Comparison of ENCODE assay signal across 9 mouse cellular contexts in genomic region chr7:57386517-57387340, GRCm38 (mm10). TPM values are rescaled to one million over a fixed set of nuclear protein-coding genes. Genes with fewer than 3 reads are reported as not detected.
A peak's percentile ranks its signal among the peaks of the same experiment; 100 is the strongest.
DNase-seq lines count a peak whose midpoint lies in the region; ATAC-seq and TF ChIP-seq lines count a peak whose summit lies in the region.
"Had no signal": no experiment of that assay in that cellular context is flagged by ENCODE, and none has a peak within 500 bp of the region (broad histone marks: within the 10 kb centered on the region; RNA-seq: fewer than 3 reads in every experiment).

Gene Gabrg3, minus strand, starts transcription at chr7:57387188.

- peak within 1 kb of the TSS; percentile 91 for H3K4me2 ChIP-seq in forebrain, embryonic 16.5 days (ENCODE audit: low read length)
- peak within 1 kb of the TSS; percentile 83 for H3K4me2 ChIP-seq in midbrain, embryonic 13.5 days (replicated peaks)

- no peak within 1 kb of the TSS for H3K27ac ChIP-seq in heart, embryonic 10.5 days
- H3K27ac ChIP-seq in forebrain, embryonic 16.5 days (ENCODE audit: low read length): no peak within 1 kb of the TSS; the same call in 1 of the 2 replicates
- H3K27ac ChIP-seq in layer of hippocampus, adult 2 months: peak within 1 kb of the TSS; percentile 87
- H3K27ac ChIP-seq in midbrain, embryonic 13.5 days: peak within 1 kb of the TSS; percentile 19; the same call in 1 of the 2 replicates

- peaks cover 6% of the 10 kb centered on the region for H3K4me1 ChIP-seq in heart, embryonic 10.5 days
- H3K4me1 ChIP-seq in forebrain, embryonic 16.5 days (replicated peaks; ENCODE audit: control insufficient read depth, insufficient read depth, low read length): peaks cover 3% of the 10 kb centered on the region
- peaks cover 20% of the 10 kb centered on the region for H3K4me1 ChIP-seq in midbrain, embryonic 13.5 days (replicated peaks)

- peak within 1 kb of the TSS; percentile 84 for H3K9ac ChIP-seq in forebrain, embryonic 16.5 days (replicated peaks; ENCODE audit: low read depth, low read length)
- peak within 1 kb of the TSS; percentile 69 for H3K9ac ChIP-seq in midbrain, embryonic 13.5 days (replicated peaks)

- peak; percentile 74 for DNase-seq in heart, embryonic 10.5 days (ENCODE audit: low spot score)
- DNase-seq in heart, adult 11 months: no peak
- DNase-seq in adrenal gland, adult 8-10 months: peak; percentile 8
- DNase-seq in layer of hippocampus, adult 2 months (ENCODE audit: low spot score in 2 of 2): peak in 1 of 2 experiments; percentile 59
- DNase-seq in natural killer cell, adult 2 months (ENCODE audit: low spot score in 2 of 2): no peak
- no peak for DNase-seq in spleen, adult 12 weeks (ENCODE audit: low spot score)

- H3K27me3 ChIP-seq in heart, embryonic 10.5 days (ENCODE audit: insufficient read depth, poor library complexity, severe bottlenecking): peaks cover 57% of the 10 kb centered on the region
- peaks cover 5% of the 10 kb centered on the region; the same call in 1 of the 2 replicates for H3K27me3 ChIP-seq in forebrain, embryonic 16.5 days (replicated peaks; ENCODE audit: control insufficient read depth, insufficient read depth, low read length)
- H3K27me3 ChIP-seq in midbrain, embryonic 13.5 days: peaks cover 30% of the 10 kb centered on the region

- peak within 1 kb of the TSS; percentile 70 for H3K4me3 ChIP-seq in heart, embryonic 10.5 days
- peak within 1 kb of the TSS; percentile 74 for H3K4me3 ChIP-seq in forebrain, embryonic 16.5 days (replicated peaks; ENCODE audit: low read length)
- H3K4me3 ChIP-seq in layer of hippocampus, adult 2 months: peak within 1 kb of the TSS; percentile 65
- H3K4me3 ChIP-seq in midbrain, embryonic 13.5 days (replicated peaks): peak within 1 kb of the TSS; percentile 68

- WGBS in heart, embryonic 10.5 days: under 1% methylated on average over 68 of the region's 71 CpGs
- WGBS in forebrain, embryonic 16.5 days: 1% methylated on average over 65 of the region's 71 CpGs
- under 1% methylated on average over 61 of the region's 71 CpGs for WGBS in midbrain, embryonic 13.5 days

- no peaks in the 10 kb centered on the region for H3K9me3 ChIP-seq in heart, embryonic 10.5 days
- no peaks in the 10 kb centered on the region for H3K9me3 ChIP-seq in forebrain, embryonic 16.5 days (ENCODE audit: control insufficient read depth, low read length)
- no peaks in the 10 kb centered on the region for H3K9me3 ChIP-seq in midbrain, embryonic 13.5 days

- ATAC-seq in forebrain, embryonic 16.5 days: peak; percentile 82
- ATAC-seq in midbrain, embryonic 13.5 days: peak; percentile 84

- no peaks in the 10 kb centered on the region for H3K36me3 ChIP-seq in heart, embryonic 10.5 days
- no peaks in the 10 kb centered on the region for H3K36me3 ChIP-seq in forebrain, embryonic 16.5 days (ENCODE audit: control insufficient read depth, insufficient read depth)
- H3K36me3 ChIP-seq in midbrain, embryonic 13.5 days: no peaks in the 10 kb centered on the region

- peak; percentile 41 for TF ChIP-seq CTCF in layer of hippocampus, adult 2 months (conservative IDR thresholded peaks at IDR 0.05)

RNA-seq across cellular contexts. Expression of gene Gabrg3, which starts in this region (rescaled TPM):
- 0.21 and 0.30 TPM in 2 replicates for polyA plus RNA-seq in heart, embryonic 10.5 days (2016; fragmentation: Nextera tagmentation; extraction: Ambion mirVana)
- 10 to 100 TPM in 2 of 4 experiments, 1 to 10 TPM in 2; 2.6 to 11.3 (median 6.9) TPM for total RNA-seq in adrenal gland, adult 8-10 months (2022)
- polyA plus RNA-seq in forebrain, embryonic 16.5 days (2015; fragmentation: Nextera tagmentation; extraction: Ambion mirVana): 3.9 and 8.1 TPM in 2 replicates
- total RNA-seq in layer of hippocampus, adult 2 months (2021): 10 to 100 TPM; 15.5 to 15.8 TPM
- polyA plus RNA-seq in midbrain, embryonic 13.5 days (2015; fragmentation: Nextera tagmentation; extraction: Ambion mirVana): 1.7 and 1.9 TPM in 2 replicates
- total RNA-seq: MEL had no signal

Comparison
In these comparisons a context has a peak if more than half of its experiments do, and no peak if none do; other contexts are left out.
1. Peak in DNase-seq and H3K4me3 ChIP-seq in heart, embryonic 10.5 days; RNA of the gene not detected or under 1 TPM.
2. H3K27ac ChIP-seq: peak in layer of hippocampus, adult 2 months (single experiment) and midbrain, embryonic 13.5 days (single experiment); none in heart, embryonic 10.5 days (single experiment) and forebrain, embryonic 16.5 days (single experiment).
3. Peak in every context shown above with its lines, with median percentiles within 50 percentile points of each other: H3K4me3 ChIP-seq.